Mouse (Mus musculus): Measurements from ENCODE around the gene Rars2. TPM values are rescaled to one million over a fixed set of nuclear protein-coding genes. Genes with fewer than 3 reads are reported as not detected.
A peak's percentile ranks its signal among the peaks of the same experiment; 100 is the strongest.

Gene Rars2
- polyA plus RNA-seq, 1 experiment from 2014 or later = 59.6 TPM

DNA sequence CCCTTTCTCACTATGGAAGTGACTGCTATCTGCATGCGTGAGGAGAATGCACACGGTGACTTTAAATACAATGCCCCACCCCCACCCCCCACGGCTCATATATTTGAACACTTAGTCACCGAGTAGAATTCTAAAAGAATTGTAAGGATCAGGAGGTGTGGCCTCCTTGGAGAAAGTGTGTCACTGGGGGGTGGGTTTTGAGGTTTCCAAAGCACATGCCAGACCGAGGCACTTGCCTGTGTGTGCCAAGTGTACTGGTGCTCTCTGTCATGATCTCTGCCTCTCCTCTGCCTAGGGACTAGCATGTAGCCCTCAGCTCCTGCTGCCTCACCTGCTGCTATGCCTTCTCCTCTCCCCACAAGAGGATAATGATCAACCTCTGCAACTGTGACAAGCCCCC lies 32.3 kb upstream of the Rars2 start:
- Histone ChIP-seq H3K4me1 (replicated peaks; ENCODE audit: insufficient read depth, low read length) (0 out of 2 replicates have a peak, but pooled peaks cover 3% of the 10 kb centered on the region), H3K9me3 (replicated peaks; ENCODE audit: low read length) (no peaks in the 10 kb centered on the region), H3K36me3 (ENCODE audit: insufficient read depth, low read length) (peaks cover 39% of the 10 kb centered on the region), H3K27ac (no peak overlapping the region), H3K4me3 (replicated peaks; ENCODE audit: low read depth, low read length) (no peak overlapping the region), H3K9ac (ENCODE audit: low read depth, low read length) (no peak overlapping the region), H3K27me3 (ENCODE audit: insufficient read depth, low read length) (no peaks in the 10 kb centered on the region), H3K4me2 (ENCODE audit: low read length) (no peak overlapping the region)
- WGBS = 64% methylated on average over 5 of the region's 5 CpGs
- DNase-seq (ENCODE audit: low spot score) (no peak), ATAC-seq (replicated peaks; ENCODE audit: low FRiP score, low read depth) (peak; percentile 51; the same call in 1 of the 2 replicates)
- TF ChIP-seq CTCF (IDR thresholded peaks at IDR 0.05; ENCODE audit: low read depth) = no peak

DNA sequence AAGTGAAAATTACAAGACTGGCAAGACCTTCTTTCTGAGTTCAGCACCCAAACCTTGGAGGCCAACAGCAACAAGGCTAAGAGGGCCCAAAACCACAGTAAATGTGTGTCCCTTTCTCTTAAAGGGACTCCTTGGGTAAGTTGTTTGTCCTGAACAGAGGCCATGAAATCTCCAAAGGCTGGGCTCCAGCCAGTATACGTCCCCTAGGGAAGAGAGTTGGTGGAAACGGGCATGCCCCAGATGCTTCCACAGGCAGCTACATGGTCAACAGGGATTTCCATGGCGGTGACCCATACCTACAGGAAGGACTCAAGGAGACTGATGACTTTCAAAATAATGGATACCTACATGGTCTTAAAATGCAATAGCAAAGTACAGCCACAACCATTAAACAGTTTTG lies 31.3 kb upstream of the Rars2 start:
- DNase-seq (ENCODE audit: low spot score) (no peak), ATAC-seq (replicated peaks; ENCODE audit: low FRiP score, low read depth) (no peak)
- Histone ChIP-seq H3K4me1 (replicated peaks; ENCODE audit: insufficient read depth, low read length) (0 out of 2 replicates have a peak, but pooled peaks cover 3% of the 10 kb centered on the region), H3K4me3 (replicated peaks; ENCODE audit: low read depth, low read length) (no peak overlapping the region), H3K9me3 (replicated peaks; ENCODE audit: low read length) (no peaks in the 10 kb centered on the region), H3K27me3 (ENCODE audit: insufficient read depth, low read length) (no peaks in the 10 kb centered on the region), H3K9ac (ENCODE audit: low read depth, low read length) (no peak overlapping the region), H3K27ac (no peak overlapping the region), H3K36me3 (ENCODE audit: insufficient read depth, low read length) (peaks cover 35% of the 10 kb centered on the region), H3K4me2 (ENCODE audit: low read length) (no peak overlapping the region)
- WGBS = 91% methylated on average over 3 of the region's 3 CpGs
- no peak for TF ChIP-seq CTCF (IDR thresholded peaks at IDR 0.05; ENCODE audit: low read depth)

DNA sequence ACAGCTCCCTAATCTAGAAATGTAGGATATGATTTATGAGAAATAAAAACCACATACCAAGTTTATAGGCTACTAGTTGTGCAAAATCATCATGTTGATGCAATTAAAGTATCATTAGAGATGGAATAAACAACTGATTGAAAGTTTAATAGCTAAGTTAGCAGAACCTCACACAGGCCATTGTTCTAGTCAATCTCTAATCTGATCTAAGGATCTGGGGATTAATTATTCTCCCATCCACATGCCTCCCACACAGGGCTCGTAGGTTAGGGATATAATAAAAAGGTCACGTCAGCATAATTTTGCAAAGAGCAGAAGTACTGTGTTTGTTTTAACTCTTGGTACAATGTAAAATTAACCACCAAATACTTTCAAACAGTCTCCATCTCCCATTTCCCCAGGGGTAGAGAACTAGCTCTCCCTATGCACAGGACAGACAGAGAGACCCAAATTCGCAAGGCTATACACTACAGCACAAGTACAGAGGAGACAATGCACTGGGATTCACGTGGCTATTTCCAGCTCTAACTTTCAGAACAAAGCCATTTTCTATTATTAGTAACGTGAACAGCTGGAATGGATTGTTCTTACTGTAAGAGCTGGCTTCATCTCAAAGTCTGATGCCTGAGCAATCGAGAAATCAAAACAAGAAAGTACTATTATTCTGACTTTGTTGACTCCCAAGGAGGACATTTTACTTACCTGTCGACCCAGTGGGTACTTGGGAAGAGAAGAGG lies 29.7 kb upstream of the Rars2 start:
- 0 out of 2 replicates have a peak overlapping the region, but pooled peaks have one; percentile 1 for H3K27ac ChIP-seq
- peaks cover 25% of the 10 kb centered on the region for H3K36me3 ChIP-seq (ENCODE audit: insufficient read depth, low read length)
- WGBS = 53% methylated on average over 7 of the region's 7 CpGs
- H3K27me3 ChIP-seq (ENCODE audit: insufficient read depth, low read length) = no peaks in the 10 kb centered on the region
- no peak overlapping the region for H3K9ac ChIP-seq (ENCODE audit: low read depth, low read length)
- peak; percentile 69; the same call in 1 of the 2 replicates for ATAC-seq (replicated peaks; ENCODE audit: low FRiP score, low read depth)
- no peak overlapping the region for H3K4me3 ChIP-seq (replicated peaks; ENCODE audit: low read depth, low read length)
- no peaks in the 10 kb centered on the region for H3K9me3 ChIP-seq (replicated peaks; ENCODE audit: low read length)
- DNase-seq (ENCODE audit: low spot score) = peak; percentile 29
- H3K4me2 ChIP-seq (ENCODE audit: low read length) = no peak overlapping the region
- 0 out of 2 replicates have a peak, but pooled peaks cover 3% of the 10 kb centered on the region for H3K4me1 ChIP-seq (replicated peaks; ENCODE audit: insufficient read depth, low read length)
- TF ChIP-seq CTCF (IDR thresholded peaks at IDR 0.05; ENCODE audit: low read depth) = no peak

- H3K27me3 ChIP-seq (ENCODE audit: insufficient read depth, low read length) = no peaks in the 10 kb centered on the region
- no peaks in the 10 kb centered on the region for H3K9me3 ChIP-seq (replicated peaks; ENCODE audit: low read length)
- H3K27ac ChIP-seq = no peak overlapping the region
- ATAC-seq (replicated peaks; ENCODE audit: low FRiP score, low read depth) (no peak), DNase-seq (ENCODE audit: low spot score) (no peak)
- no peak for TF ChIP-seq CTCF (IDR thresholded peaks at IDR 0.05; ENCODE audit: low read depth)
- no peaks in the 10 kb centered on the region for H3K4me1 ChIP-seq (replicated peaks; ENCODE audit: insufficient read depth, low read length)
- no peak overlapping the region for H3K4me2 ChIP-seq (ENCODE audit: low read length)
- WGBS = 98% methylated on average over 6 of the region's 6 CpGs
- H3K36me3 ChIP-seq (ENCODE audit: insufficient read depth, low read length) = peaks cover 31% of the 10 kb centered on the region
- no peak overlapping the region for H3K9ac ChIP-seq (ENCODE audit: low read depth, low read length)
- H3K4me3 ChIP-seq (replicated peaks; ENCODE audit: low read depth, low read length) = no peak overlapping the region
Measured at GRCm38 (mm10) chr4:34603123-34603522, 11.6 kb upstream of the Rars2 start.

GRCm38 (mm10) chr4:34606658-34607057 lies 8.1 kb upstream of the Rars2 start:
- Histone ChIP-seq H3K4me3 (replicated peaks; ENCODE audit: low read depth, low read length) (no peak overlapping the region), H3K4me1 (replicated peaks; ENCODE audit: insufficient read depth, low read length) (no peaks in the 10 kb centered on the region), H3K36me3 (ENCODE audit: insufficient read depth, low read length) (peaks cover 23% of the 10 kb centered on the region), H3K9me3 (replicated peaks; ENCODE audit: low read length) (no peaks in the 10 kb centered on the region), H3K9ac (ENCODE audit: low read depth, low read length) (no peak overlapping the region), H3K4me2 (ENCODE audit: low read length) (no peak overlapping the region), H3K27me3 (ENCODE audit: insufficient read depth, low read length) (no peaks in the 10 kb centered on the region), H3K27ac (no peak overlapping the region)
- 95% methylated on average over 10 of the region's 10 CpGs for WGBS
- TF ChIP-seq CTCF (IDR thresholded peaks at IDR 0.05; ENCODE audit: low read depth) = no peak
- ATAC-seq (replicated peaks; ENCODE audit: low FRiP score, low read depth) (no peak), DNase-seq (ENCODE audit: low spot score) (no peak)

DNA sequence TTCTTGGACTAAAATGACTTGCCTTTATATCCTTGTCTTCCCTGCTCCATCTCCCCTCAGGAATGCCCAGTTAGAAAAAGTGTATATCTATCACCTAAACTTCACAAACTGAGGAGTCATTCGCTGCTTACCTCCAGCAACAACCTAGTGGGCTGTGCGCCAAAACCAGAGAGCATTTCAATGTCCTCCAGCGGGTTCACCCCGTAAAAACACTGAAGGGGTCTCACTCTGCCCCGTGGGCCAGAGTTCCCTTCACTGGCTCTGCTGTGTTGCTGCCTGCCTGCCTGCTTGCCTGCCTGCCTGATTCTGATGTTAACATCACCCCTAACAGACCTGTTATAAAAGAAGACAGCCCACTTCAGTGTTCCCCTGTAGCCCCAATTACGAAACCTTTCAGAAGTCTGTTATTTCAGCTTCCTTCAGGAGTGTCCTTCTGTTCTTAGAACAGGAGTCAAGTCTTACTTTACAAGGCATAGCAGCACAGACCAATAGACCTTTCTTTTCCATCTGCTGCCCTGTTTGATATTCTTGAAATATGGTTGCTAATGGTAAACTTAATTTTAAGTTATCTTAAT lies 1.1 kb upstream of the Rars2 start:
- no peaks in the 10 kb centered on the region for H3K27me3 ChIP-seq (ENCODE audit: insufficient read depth, low read length)
- H3K4me3 ChIP-seq (replicated peaks; ENCODE audit: low read depth, low read length) = peak overlapping the region; percentile 83
- peaks cover 13% of the 10 kb centered on the region for H3K4me1 ChIP-seq (replicated peaks; ENCODE audit: insufficient read depth, low read length)
- no peaks in the 10 kb centered on the region for H3K36me3 ChIP-seq (ENCODE audit: insufficient read depth, low read length)
- DNase-seq (ENCODE audit: low spot score) (peak; percentile 8), ATAC-seq (replicated peaks; ENCODE audit: low FRiP score, low read depth) (no peak)
- 37% methylated on average over 6 of the region's 6 CpGs for WGBS
- peak overlapping the region; percentile 89 for H3K27ac ChIP-seq
- H3K9me3 ChIP-seq (replicated peaks; ENCODE audit: low read length) = no peaks in the 10 kb centered on the region
- H3K4me2 ChIP-seq (ENCODE audit: low read length) = peak overlapping the region; percentile 90
- peak overlapping the region; percentile 77 for H3K9ac ChIP-seq (ENCODE audit: low read depth, low read length)
- no peak; the same call in 1 of the 2 replicates for TF ChIP-seq CTCF (IDR thresholded peaks at IDR 0.05; ENCODE audit: low read depth)

Measured in kidney, postnatal 0 days (tissue).